ENCODE assay signal across 15 mouse cellular contexts in genomic region chr9:118703146-118703545, GRCm38 (mm10).
DNase-seq lines count a peak whose midpoint lies in the region; ATAC-seq and TF ChIP-seq lines count a peak whose summit lies in the region.
"Had no signal": no experiment of that assay in that cellular context is flagged by ENCODE, and none has a peak within 500 bp of the region (broad histone marks: within the 10 kb centered on the region; RNA-seq: fewer than 3 reads in every experiment).

No protein-coding gene starts in this region.

- H3K27me3 ChIP-seq in heart, adult 2 months (ENCODE audit: control insufficient read depth, insufficient read depth, low read length): no peaks in the 10 kb centered on the region
- H3K27me3 ChIP-seq in lung, embryonic 14.5 days (ENCODE audit: insufficient read depth, low read length): no peaks in the 10 kb centered on the region
- H3K27me3 ChIP-seq: liver, embryonic 15.5 days had no signal

- peak; percentile 33 for TF ChIP-seq CTCF in heart, adult 2 months (IDR thresholded peaks at IDR 0.05)
- TF ChIP-seq CTCF in lung, embryonic 14.5 days (IDR thresholded peaks at IDR 0.05; ENCODE audit: low read depth): 0 out of 2 replicates have a peak, but pooled peaks have one; percentile 37

- no peak overlapping the region for H3K27ac ChIP-seq in heart, adult 2 months
- no peak overlapping the region for H3K27ac ChIP-seq in lung, embryonic 14.5 days (ENCODE audit: low read depth)
- H3K27ac ChIP-seq in ES-E14 (ENCODE audit: insufficient read depth, low read depth, low read length, poor library complexity, severe bottlenecking): no peak overlapping the region
- H3K27ac ChIP-seq: liver, embryonic 15.5 days had no signal

- peaks cover 6% of the 10 kb centered on the region for H3K4me1 ChIP-seq in heart, adult 2 months (ENCODE audit: control insufficient read depth, insufficient read depth, low read length)
- H3K4me1 ChIP-seq in lung, embryonic 14.5 days (ENCODE audit: insufficient read depth): peaks cover 45% of the 10 kb centered on the region
- no peaks in the 10 kb centered on the region; a peak in 1 of 4 replicates for H3K4me1 ChIP-seq in ES-E14 (ENCODE audit: control insufficient read depth in 2 of 2, insufficient read depth in 2 of 2, low read length in 2 of 2, poor library complexity in 1 of 2)

- H3K9me3 ChIP-seq in lung, embryonic 14.5 days (ENCODE audit: low read depth, low read length): 0 out of 2 replicates have a peak, but pooled peaks cover 1% of the 10 kb centered on the region
- H3K9me3 ChIP-seq in ES-E14 (ENCODE audit: control insufficient read depth, insufficient read depth, low read depth, low read length): no peaks in the 10 kb centered on the region
- H3K9me3 ChIP-seq: liver, embryonic 15.5 days had no signal

- TF ChIP-seq EP300 in heart, adult 2 months (IDR thresholded peaks at IDR 0.05; ENCODE audit: insufficient read depth, low read depth, low read length): no peak

- no peak for DNase-seq in heart, adult 2 months
- no peak for DNase-seq in heart, postnatal 4 days
- no peak for DNase-seq in lung, embryonic 14.5 days
- no peak for DNase-seq in lung, postnatal 36 days
- peak; percentile 8 for DNase-seq in ES-E14 (ENCODE audit: low read depth, low spot score)
- DNase-seq in kidney, postnatal 10 days: no peak
- DNase-seq in ovary, postnatal 14 days (ENCODE audit: low spot score): no peak
- DNase-seq: B cell, adult 2 months; cerebellum, adult 8-10 months; heart, adult 18-20 months; right cerebral cortex, postnatal 4 days had no signal

- no peak overlapping the region for H3K4me2 ChIP-seq in lung, embryonic 14.5 days
- H3K4me2 ChIP-seq: liver, embryonic 15.5 days had no signal

- no peak for TF ChIP-seq POLR2A in heart, adult 2 months (IDR thresholded peaks at IDR 0.05; ENCODE audit: insufficient read depth, low read depth, low read length)

- in situ Hi-C loops in ES-E14 (cut with MboI; ENCODE audit: low sequenced_read_pairs in 2 of 2, unreplicated experiment in 2 of 2): no loop called here

- no peak overlapping the region for H3K9ac ChIP-seq in heart, adult 2 months (ENCODE audit: low read depth, low read length)
- no peak overlapping the region for H3K9ac ChIP-seq in lung, embryonic 14.5 days
- H3K9ac ChIP-seq in ES-E14 (ENCODE audit: insufficient read depth, low read depth, low read length, poor library complexity, severe bottlenecking): no peak overlapping the region
- H3K9ac ChIP-seq: liver, embryonic 15.5 days had no signal

- no peak overlapping the region for H3K4me3 ChIP-seq in heart, adult 2 months
- H3K4me3 ChIP-seq in lung, embryonic 14.5 days (ENCODE audit: low read depth, low read length): no peak overlapping the region
- no peak overlapping the region for H3K4me3 ChIP-seq in ES-E14 (ENCODE audit: insufficient read depth in 1 of 2, low read depth in 1 of 2, low read length in 2 of 2, poor library complexity in 1 of 2, severe bottlenecking in 1 of 2)
- H3K4me3 ChIP-seq: liver, embryonic 15.5 days; myocyte had no signal

- intact Hi-C loops in heart, adult 2 months (cut with DNase I): no loop called here

- WGBS in heart, adult 2 months: 97% methylated on average over 3 of the region's 3 CpGs
- 95% methylated on average over 3 of the region's 3 CpGs for WGBS in lung, embryonic 14.5 days

- peaks cover 2% of the 10 kb centered on the region; the same call in 1 of the 2 replicates for H3K36me3 ChIP-seq in heart, adult 2 months (ENCODE audit: control insufficient read depth, insufficient read depth, low read length)
- H3K36me3 ChIP-seq in lung, embryonic 14.5 days (ENCODE audit: insufficient read depth): 0 out of 2 replicates have a peak, but pooled peaks cover 8% of the 10 kb centered on the region
- H3K36me3 ChIP-seq in ES-E14 (ENCODE audit: control insufficient read depth, insufficient read depth, low read length, poor library complexity, severe bottlenecking): no peaks in the 10 kb centered on the region; the same call in 1 of the 2 replicates
- H3K36me3 ChIP-seq: liver, embryonic 15.5 days had no signal

- no peak for ATAC-seq in lung, embryonic 14.5 days (ENCODE audit: insufficient read depth)
- ATAC-seq in megakaryocyte-erythroid progenitor cell, adult 5-6 weeks (replicated peaks; ENCODE audit: low FRiP score, low TSS enrichment, poor library complexity, severe bottlenecking): peak; percentile 49
- ATAC-seq: intestine, embryonic 16.5 days had no signal

- H3K79me2 ChIP-seq in heart, adult 2 months (replicated peaks; ENCODE audit: control insufficient read depth, insufficient read depth, low read length): no peaks in the 10 kb centered on the region

TF ChIP-seq in ES-E14, 5 proteins besides CTCF, POLR2A, EP300 and RAD21:
- TF ChIP-seq MAFK (IDR thresholded peaks at IDR 0.05; ENCODE audit: insufficient read depth, low read depth, low read length) (no peak), ZC3H11A (IDR thresholded peaks at IDR 0.05; ENCODE audit: borderline replicate concordance, low read depth, low read length) (no peak), ZNF384 (IDR thresholded peaks at IDR 0.05; ENCODE audit: low read depth, low read length) (no peak), HCFC1 (IDR thresholded peaks at IDR 0.05; ENCODE audit: borderline replicate concordance, insufficient read depth, low read length) (no peak), CHD2 (IDR thresholded peaks at IDR 0.05; ENCODE audit: low read depth, low read length) (no peak)
